Comparison of ENCODE assay signal across 9 mouse cellular contexts in the genomic region with DNA sequence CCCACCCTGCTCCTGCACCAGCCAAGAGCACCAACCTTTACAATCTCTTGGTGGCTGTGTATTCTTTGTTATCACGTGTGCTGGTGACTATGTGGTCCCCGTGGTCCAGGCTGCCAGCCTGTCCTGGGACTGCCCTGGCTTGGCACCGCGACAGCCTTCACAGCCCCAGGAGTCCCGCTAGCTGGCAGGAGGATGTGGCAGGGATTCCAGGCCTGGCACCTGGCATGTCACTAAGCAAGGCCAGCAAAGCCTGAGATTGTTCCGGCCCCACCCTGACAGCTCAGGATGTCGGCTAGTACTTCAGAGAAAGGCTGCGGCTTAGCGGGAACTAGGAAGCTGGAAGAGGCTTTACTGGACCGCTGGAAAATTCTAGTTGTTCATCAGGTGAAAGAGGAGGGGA.
DNase-seq lines count a peak whose midpoint lies in the region; ATAC-seq and TF ChIP-seq lines count a peak whose summit lies in the region.
"Had no signal": no experiment of that assay in that cellular context is flagged by ENCODE, and none has a peak within 500 bp of the region (broad histone marks: within the 10 kb centered on the region; RNA-seq: fewer than 3 reads in every experiment).

No protein-coding gene starts in this region.

- 81% methylated on average over 10 of the region's 10 CpGs for WGBS in heart, embryonic 11.5 days (ENCODE audit: insufficient replicate concordance)
- 83% methylated on average over 10 of the region's 10 CpGs for WGBS in neural tube, embryonic 13.5 days
- 31% methylated on average over 10 of the region's 10 CpGs for whole genome bisulfite sequencing in heart, postnatal 0 days
- WGBS in neural tube, embryonic 15.5 days: 79% methylated on average over 10 of the region's 10 CpGs

- TF ChIP-seq CTCF in heart, postnatal 0 days (IDR thresholded peaks at IDR 0.05; ENCODE audit: low read depth): no peak

- H3K9me3 ChIP-seq in heart, embryonic 11.5 days (replicated peaks; ENCODE audit: control insufficient read depth, low read length): no peaks in the 10 kb centered on the region; the same call in 1 of the 2 replicates
- no peaks in the 10 kb centered on the region for H3K9me3 ChIP-seq in neural tube, embryonic 13.5 days
- H3K9me3 ChIP-seq in heart, postnatal 0 days (replicated peaks; ENCODE audit: control insufficient read depth, low read length): no peaks in the 10 kb centered on the region
- no peaks in the 10 kb centered on the region for H3K9me3 ChIP-seq in neural tube, embryonic 15.5 days (replicated peaks)
- H3K9me3 ChIP-seq: embryonic facial prominence, embryonic 12.5 days had no signal

- no peak for TF ChIP-seq EP300 in heart, postnatal 0 days (IDR thresholded peaks at IDR 0.05; ENCODE audit: low read depth)

- H3K4me1 ChIP-seq in heart, embryonic 11.5 days (ENCODE audit: control insufficient read depth, insufficient read depth, low read length): peaks cover 36% of the 10 kb centered on the region
- H3K4me1 ChIP-seq in neural tube, embryonic 13.5 days (replicated peaks): peaks cover 68% of the 10 kb centered on the region
- peaks cover 28% of the 10 kb centered on the region for H3K4me1 ChIP-seq in heart, postnatal 0 days (ENCODE audit: control insufficient read depth, insufficient read depth)
- H3K4me1 ChIP-seq in neural tube, embryonic 15.5 days: peaks cover 66% of the 10 kb centered on the region

- no peak overlapping the region for H3K9ac ChIP-seq in heart, embryonic 11.5 days (ENCODE audit: low read depth, low read length)
- H3K9ac ChIP-seq in neural tube, embryonic 13.5 days: no peak overlapping the region
- H3K9ac ChIP-seq in heart, postnatal 0 days (replicated peaks; ENCODE audit: low read depth, low read length): no peak overlapping the region
- H3K9ac ChIP-seq in neural tube, embryonic 15.5 days (replicated peaks): no peak overlapping the region
- H3K9ac ChIP-seq: embryonic facial prominence, embryonic 12.5 days had no signal

- H3K4me2 ChIP-seq in heart, embryonic 11.5 days: no peak overlapping the region
- no peak overlapping the region for H3K4me2 ChIP-seq in neural tube, embryonic 13.5 days
- no peak overlapping the region for H3K4me2 ChIP-seq in heart, postnatal 0 days (ENCODE audit: low read depth, low read length)
- no peak overlapping the region for H3K4me2 ChIP-seq in neural tube, embryonic 15.5 days
- H3K4me2 ChIP-seq: embryonic facial prominence, embryonic 12.5 days had no signal

- no peak overlapping the region for H3K4me3 ChIP-seq in heart, embryonic 11.5 days (ENCODE audit: low read depth, low read length)
- no peak overlapping the region for H3K4me3 ChIP-seq in neural tube, embryonic 13.5 days
- no peak overlapping the region for H3K4me3 ChIP-seq in heart, postnatal 0 days (ENCODE audit: low read depth, low read length)
- no peak overlapping the region for H3K4me3 ChIP-seq in neural tube, embryonic 15.5 days (replicated peaks)
- H3K4me3 ChIP-seq: embryonic facial prominence, embryonic 12.5 days had no signal

- H3K27me3 ChIP-seq in heart, embryonic 11.5 days (ENCODE audit: control insufficient read depth, insufficient read depth, low read length): no peaks in the 10 kb centered on the region
- H3K27me3 ChIP-seq in neural tube, embryonic 13.5 days: no peaks in the 10 kb centered on the region
- no peaks in the 10 kb centered on the region; the same call in 1 of the 2 replicates for H3K27me3 ChIP-seq in heart, postnatal 0 days (ENCODE audit: control insufficient read depth, insufficient read depth, low read length)
- no peaks in the 10 kb centered on the region for H3K27me3 ChIP-seq in neural tube, embryonic 15.5 days (replicated peaks)
- H3K27me3 ChIP-seq: embryonic facial prominence, embryonic 12.5 days had no signal

- H3K27ac ChIP-seq in heart, embryonic 11.5 days (ENCODE audit: low read depth, low read length): no peak overlapping the region
- peak overlapping the region; percentile 14; the same call in 1 of the 2 replicates for H3K27ac ChIP-seq in neural tube, embryonic 13.5 days (replicated peaks)
- no peak overlapping the region for H3K27ac ChIP-seq in heart, postnatal 0 days (ENCODE audit: low read depth)
- peak overlapping the region; percentile 13; the same call in 1 of the 2 replicates for H3K27ac ChIP-seq in neural tube, embryonic 15.5 days (replicated peaks)
- H3K27ac ChIP-seq: embryonic facial prominence, embryonic 12.5 days had no signal

- peak; percentile 97 for DNase-seq in heart, adult 11 months
- DNase-seq in neural tube, embryonic 10.5 days (ENCODE audit: extremely low spot score, low spot score): no peak
- DNase-seq in heart, postnatal 0 days (ENCODE audit: low spot score): peak; percentile 39
- DNase-seq in embryo, embryonic 10 days (ENCODE audit: low spot score): no peak
- DNase-seq in testis, postnatal 10 days (ENCODE audit: low spot score): no peak

- no peaks in the 10 kb centered on the region for H3K36me3 ChIP-seq in heart, embryonic 11.5 days (ENCODE audit: control insufficient read depth, insufficient read depth, low read length)
- no peaks in the 10 kb centered on the region for H3K36me3 ChIP-seq in neural tube, embryonic 13.5 days
- no peaks in the 10 kb centered on the region for H3K36me3 ChIP-seq in heart, postnatal 0 days (replicated peaks; ENCODE audit: control insufficient read depth, insufficient read depth, low read length)
- no peaks in the 10 kb centered on the region for H3K36me3 ChIP-seq in neural tube, embryonic 15.5 days
- H3K36me3 ChIP-seq: embryonic facial prominence, embryonic 12.5 days had no signal

- ATAC-seq in heart, embryonic 11.5 days (replicated peaks; ENCODE audit: insufficient number of reproducible peaks, low FRiP score, low TSS enrichment): no peak
- ATAC-seq in neural tube, embryonic 13.5 days (ENCODE audit: low read depth): no peak
- peak; percentile 43; the same call in 1 of the 2 replicates for ATAC-seq in heart, postnatal 0 days (ENCODE audit: insufficient read depth, low read depth)
- ATAC-seq in neural tube, embryonic 15.5 days (ENCODE audit: low FRiP score): no peak

Comparison
In these comparisons a context has a peak if more than half of its experiments do, and no peak if none do; other contexts are left out.
1. DNase-seq: peak in heart, adult 11 months (single experiment) and heart, postnatal 0 days (single experiment); none in neural tube, embryonic 10.5 days (single experiment), embryo, embryonic 10 days (single experiment) and testis, postnatal 10 days (single experiment).
2. H3K27ac ChIP-seq: peak in neural tube, embryonic 13.5 days (single experiment) and neural tube, embryonic 15.5 days (single experiment); none in heart, embryonic 11.5 days (single experiment) and heart, postnatal 0 days (single experiment).